Mouse (Mus musculus) embryonic facial prominence, embryonic 11.5 days (tissue): ENCODE data around the gene Ism1. TPM values are rescaled to one million over a fixed set of nuclear protein-coding genes. Genes with fewer than 3 reads are reported as not detected.

Experiments
- ATAC-seq: fragments of 200-750 bp; cut with Nextera tagmentation; replicated peaks from 2 replicates; pipeline ENCODE4 v1.8.0; 2017; ENCODE audit warnings: low read depth; ENCODE audit not compliant: insufficient number of reproducible peaks, low FRiP score, low TSS enrichment
- DNase-seq: peaks from one replicate; pipeline ENCODE4 v3.0.0-alpha.2; 2015; ENCODE audit warnings: low spot score
- H3K27ac ChIP-seq: fragments of 300-500 bp; sonication (generic); replicated peaks from 2 replicates; pipeline ENCODE4 v1.5.1; 2014; ENCODE audit warnings: mild to moderate bottlenecking, low read depth, low read length, control low read depth
- H3K27me3 ChIP-seq: fragments of 300-500 bp; sonication (generic); 2 replicates; pipeline ENCODE4 v1.6.1; 2014; ENCODE audit warnings: mild to moderate bottlenecking, low read length, moderate library complexity, mixed read lengths; ENCODE audit not compliant: control insufficient read depth, insufficient read depth
- H3K36me3 ChIP-seq: fragments of 300-500 bp; sonication (generic); replicated peaks from 2 replicates; pipeline ENCODE4 v1.6.1; 2014; ENCODE audit warnings: low read depth, mild to moderate bottlenecking, low read length, moderate library complexity, mixed read lengths; ENCODE audit not compliant: control insufficient read depth, insufficient read depth
- H3K4me1 ChIP-seq: fragments of 300-500 bp; sonication (generic); 2 replicates; pipeline ENCODE4 v1.6.1; 2014; ENCODE audit warnings: low read length, mixed read lengths; ENCODE audit not compliant: control insufficient read depth, insufficient read depth
- H3K4me2 ChIP-seq: fragments of 300-500 bp; sonication (generic); 2 replicates; pipeline ENCODE4 v1.6.1; 2014; ENCODE audit warnings: low read depth, mild to moderate bottlenecking, control low read depth, low read length, moderate library complexity
- H3K4me3 ChIP-seq: fragments of 300-500 bp; sonication (generic); 2 replicates; pipeline ENCODE4 v1.5.1; 2014; ENCODE audit warnings: low read depth, low read length, control low read depth
- H3K9ac ChIP-seq: fragments of 300-500 bp; sonication (generic); replicated peaks from 2 replicates; pipeline ENCODE4 v1.6.1; 2014; ENCODE audit warnings: mild to moderate bottlenecking, control low read depth, low read length
- H3K9me3 ChIP-seq: fragments of 300-500 bp; sonication (generic); replicated peaks from 2 replicates; pipeline ENCODE4 v1.6.1; 2016; ENCODE audit warnings: mild to moderate bottlenecking, low read length, inconsistent platforms, mixed read lengths; ENCODE audit not compliant: control insufficient read depth
- WGBS: fragments of 180-500 bp; shearing (Covaris S2); extraction: QIAGEN DNeasy Blood & Tissue Kit; methylation state at CpG from one replicate; pipeline ENCODE4 v1.1.7; 2014; 5-methylcytosine and 5-hydroxymethylcytosine counted together
- polyA plus RNA-seq: library from polyadenylated mRNA; unstranded; fragments of >200 nt; fragmentation: Nextera tagmentation; extraction: Ambion mirVana; gene quantifications from 2 replicates; pipeline ENCODE4 v1.2.1, GENCODE M21; 2014

The Ism1 gene
- polyA plus RNA-seq, 1 experiment from 2014 or later, result 1.8 TPM

DNA sequence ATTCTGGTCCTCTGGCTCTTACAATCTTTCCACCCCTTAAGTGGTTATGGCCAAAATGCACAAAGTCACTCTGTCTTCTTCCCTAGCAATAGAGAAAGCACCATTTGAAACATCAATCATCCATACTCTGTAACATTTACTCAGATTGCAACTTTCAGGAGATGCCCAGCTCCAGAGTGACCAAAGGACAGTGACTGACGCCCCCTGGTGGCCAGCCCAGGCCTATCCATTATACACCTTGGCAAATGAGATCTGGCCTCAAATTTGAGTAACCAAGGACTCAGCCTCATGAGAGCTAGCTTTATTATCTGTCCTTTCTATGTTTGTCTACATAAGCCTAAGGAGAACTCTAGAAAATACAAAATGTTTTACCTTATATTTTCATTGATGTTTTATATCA is 44.7 kb downstream of the Ism1 start:
- Histone ChIP-seq H3K4me1 (no peaks in the 10 kb centered on the region), H3K36me3 (no peaks in the 10 kb centered on the region), H3K27ac (no peak overlapping the region), H3K4me2 (no peak overlapping the region), H3K9me3 (no peaks in the 10 kb centered on the region), H3K27me3 (no peaks in the 10 kb centered on the region), H3K4me3 (no peak overlapping the region), H3K9ac (no peak overlapping the region)
- WGBS, result 0% methylated on average over 1 of the region's 1 CpGs
- ATAC-seq, result peak; percentile 83; the same call in 1 of the 2 replicates
- peak; percentile 69 for DNase-seq

DNA sequence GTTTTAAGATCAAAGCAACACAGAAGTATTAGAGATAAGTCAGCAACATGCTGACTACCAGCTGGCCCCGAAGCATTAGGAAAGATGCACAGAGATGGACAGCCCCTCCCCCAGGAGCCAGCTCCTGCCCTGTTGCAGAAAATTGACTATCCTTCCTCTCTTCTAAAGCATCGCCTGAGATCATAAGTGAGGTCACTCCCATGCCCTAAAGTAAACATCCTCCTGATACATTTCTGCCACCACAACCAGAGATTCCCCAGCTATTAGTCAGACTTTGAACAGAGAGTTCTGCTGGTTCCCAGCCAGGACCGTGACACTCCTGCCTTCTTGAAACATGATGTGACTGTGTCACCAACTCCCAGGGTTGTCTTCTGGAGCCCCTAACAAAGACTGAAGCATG is 45.3 kb downstream of the Ism1 start:
- H3K4me2 ChIP-seq, result no peak overlapping the region
- WGBS, result 41% methylated on average over 3 of the region's 3 CpGs
- H3K4me1 ChIP-seq, result no peaks in the 10 kb centered on the region
- no peaks in the 10 kb centered on the region for H3K9me3 ChIP-seq
- no peaks in the 10 kb centered on the region for H3K36me3 ChIP-seq
- no peak overlapping the region for H3K9ac ChIP-seq
- DNase-seq (no peak), ATAC-seq (no peak)
- H3K27me3 ChIP-seq, result no peaks in the 10 kb centered on the region
- H3K4me3 ChIP-seq, result no peak overlapping the region
- H3K27ac ChIP-seq, result no peak overlapping the region

DNA sequence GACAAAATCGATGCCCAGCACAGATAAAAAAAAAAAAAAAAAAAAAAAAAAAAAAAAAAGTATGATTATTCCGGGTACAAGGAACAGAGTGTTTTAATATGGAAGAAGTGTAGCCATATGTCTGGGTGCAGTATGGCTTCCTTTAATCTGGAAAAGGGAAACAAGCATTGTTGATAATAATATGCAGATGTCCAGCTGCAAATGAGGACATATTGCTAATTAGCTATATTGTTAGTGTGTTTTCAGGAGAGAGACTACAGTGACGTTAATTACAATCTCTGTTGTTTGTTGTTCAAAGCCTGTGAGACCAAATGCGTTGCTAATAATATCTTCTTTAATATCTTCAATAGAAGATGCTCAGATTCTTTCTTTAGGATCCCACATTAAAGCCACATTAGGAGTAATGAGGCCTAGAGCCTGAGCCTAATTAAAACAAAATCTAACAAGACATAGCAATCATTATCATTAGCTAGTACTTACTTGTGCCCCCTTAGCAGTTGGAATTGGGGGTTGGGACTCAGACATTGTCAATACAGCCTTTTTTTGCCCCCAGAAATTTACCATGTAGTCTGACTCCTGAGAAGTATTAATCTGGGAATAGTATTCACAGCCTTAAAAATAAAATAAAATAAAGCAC is 46.3 kb downstream of the Ism1 start:
- no peaks in the 10 kb centered on the region for H3K4me1 ChIP-seq
- ATAC-seq, result no peak
- H3K4me3 ChIP-seq, result no peak overlapping the region
- no peaks in the 10 kb centered on the region for H3K36me3 ChIP-seq
- no peak for DNase-seq
- no peak overlapping the region for H3K27ac ChIP-seq
- no peak overlapping the region for H3K9ac ChIP-seq
- 77% methylated on average over 4 of the region's 4 CpGs for WGBS
- H3K4me2 ChIP-seq, result no peak overlapping the region
- H3K27me3 ChIP-seq, result no peaks in the 10 kb centered on the region
- H3K9me3 ChIP-seq, result no peaks in the 10 kb centered on the region

DNA sequence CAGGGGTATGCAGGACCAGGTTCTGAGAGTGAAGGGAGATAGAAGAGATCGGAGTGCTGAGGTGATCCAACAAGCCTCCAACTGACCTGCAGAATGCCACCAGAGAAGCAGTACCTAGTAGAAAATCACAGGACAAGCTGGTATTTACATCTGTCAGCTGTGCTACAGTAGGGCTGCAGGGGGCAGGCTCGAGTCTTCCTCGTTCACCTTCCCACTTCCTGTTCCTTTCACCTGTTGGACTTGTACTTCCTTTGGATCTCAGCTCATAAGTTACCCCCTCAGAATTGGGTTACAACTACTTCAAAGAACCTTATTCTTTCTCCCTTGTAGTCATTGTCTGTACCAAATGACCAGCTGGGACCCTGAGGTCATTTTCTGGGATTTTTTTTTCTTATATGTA is 47.4 kb downstream of the Ism1 start:
- no peak overlapping the region for H3K4me3 ChIP-seq
- H3K9me3 ChIP-seq, result no peaks in the 10 kb centered on the region
- no peak for DNase-seq
- H3K27me3 ChIP-seq, result no peaks in the 10 kb centered on the region
- no peak overlapping the region for H3K4me2 ChIP-seq
- no peak for ATAC-seq
- WGBS, result 81% methylated on average over 3 of the region's 3 CpGs
- no peaks in the 10 kb centered on the region for H3K36me3 ChIP-seq
- H3K9ac ChIP-seq, result no peak overlapping the region
- no peaks in the 10 kb centered on the region for H3K4me1 ChIP-seq
- H3K27ac ChIP-seq, result no peak overlapping the region

DNA sequence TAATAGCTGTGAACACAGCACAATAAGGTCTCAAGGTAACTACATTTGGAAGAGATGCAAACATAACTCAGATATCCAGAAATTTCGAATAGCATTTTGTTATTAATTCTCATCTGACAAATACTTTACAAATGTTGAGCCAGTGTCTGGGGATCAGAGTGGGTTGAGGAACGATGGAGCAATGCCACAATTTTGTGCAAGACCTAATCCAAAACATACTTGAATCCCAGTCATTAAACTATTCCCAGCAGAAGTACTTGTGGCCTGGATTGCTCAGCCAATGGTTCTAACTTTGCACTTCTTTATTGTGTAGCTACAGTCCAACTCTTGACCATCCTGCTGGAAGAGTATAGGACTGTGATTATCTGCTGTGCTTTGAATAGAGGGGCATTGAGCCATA is 50.1 kb downstream of the Ism1 start:
- ATAC-seq, result no peak
- H3K9me3 ChIP-seq, result no peaks in the 10 kb centered on the region
- no peak overlapping the region for H3K9ac ChIP-seq
- H3K27ac ChIP-seq, result no peak overlapping the region
- no peaks in the 10 kb centered on the region for H3K27me3 ChIP-seq
- H3K4me2 ChIP-seq, result no peak overlapping the region
- no peak overlapping the region for H3K4me3 ChIP-seq
- H3K4me1 ChIP-seq, result no peaks in the 10 kb centered on the region
- DNase-seq, result no peak
- H3K36me3 ChIP-seq, result no peaks in the 10 kb centered on the region
- WGBS, result 87% methylated on average over 2 of the region's 2 CpGs

DNA sequence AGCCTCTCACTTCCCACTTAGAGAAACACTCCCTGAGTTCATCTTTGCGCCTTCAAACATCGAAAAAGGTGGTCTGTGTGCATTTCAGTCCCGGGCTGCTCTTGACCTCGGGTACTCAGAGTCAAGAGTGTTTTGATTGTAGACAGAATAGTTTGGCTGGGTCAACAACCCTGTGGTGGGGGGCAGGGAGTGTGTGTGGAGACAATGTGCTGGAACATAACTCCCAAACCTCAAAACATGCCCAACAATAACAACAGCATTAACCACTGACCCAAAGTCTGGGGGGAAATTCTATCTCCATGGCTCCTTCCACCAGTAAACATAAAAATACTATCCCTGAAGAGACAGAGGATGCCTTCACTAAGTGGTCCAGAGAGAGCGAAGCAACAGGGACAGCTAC is 51.4 kb downstream of the Ism1 start:
- Histone ChIP-seq H3K27ac (no peak overlapping the region), H3K4me3 (no peak overlapping the region), H3K4me1 (no peaks in the 10 kb centered on the region), H3K36me3 (no peaks in the 10 kb centered on the region), H3K9ac (no peak overlapping the region), H3K27me3 (no peaks in the 10 kb centered on the region), H3K9me3 (no peaks in the 10 kb centered on the region), H3K4me2 (no peak overlapping the region)
- 66% methylated on average over 5 of the region's 5 CpGs for WGBS
- ATAC-seq (no peak), DNase-seq (no peak)

DNA sequence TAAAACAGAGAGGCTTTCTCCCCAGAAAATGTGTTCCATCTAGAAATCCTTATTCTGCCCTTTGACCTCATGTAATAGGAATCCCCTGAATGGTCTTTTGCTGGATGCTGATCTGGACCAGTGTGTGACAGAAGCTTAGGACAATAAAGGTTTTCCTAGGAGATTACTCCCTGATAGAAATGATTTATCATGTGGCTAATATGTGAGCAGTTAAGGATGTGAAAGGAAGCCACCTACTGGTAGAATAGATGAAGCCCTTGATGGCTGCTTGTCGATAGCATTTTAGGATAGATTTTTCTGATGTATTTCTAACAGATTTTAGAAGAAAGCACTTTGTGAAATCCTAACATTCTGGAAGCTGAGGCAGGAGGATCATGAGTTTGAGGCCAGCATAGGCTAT is 64.4 kb downstream of the Ism1 start:
- no peaks in the 10 kb centered on the region for H3K4me1 ChIP-seq
- no peaks in the 10 kb centered on the region for H3K27me3 ChIP-seq
- no peaks in the 10 kb centered on the region for H3K9me3 ChIP-seq
- H3K4me3 ChIP-seq, result no peak overlapping the region
- no peak overlapping the region for H3K4me2 ChIP-seq
- ATAC-seq (no peak), DNase-seq (no peak)
- 83% methylated on average over 1 of the region's 1 CpGs for WGBS
- H3K27ac ChIP-seq, result no peak overlapping the region
- no peaks in the 10 kb centered on the region for H3K36me3 ChIP-seq
- H3K9ac ChIP-seq, result no peak overlapping the region

DNA sequence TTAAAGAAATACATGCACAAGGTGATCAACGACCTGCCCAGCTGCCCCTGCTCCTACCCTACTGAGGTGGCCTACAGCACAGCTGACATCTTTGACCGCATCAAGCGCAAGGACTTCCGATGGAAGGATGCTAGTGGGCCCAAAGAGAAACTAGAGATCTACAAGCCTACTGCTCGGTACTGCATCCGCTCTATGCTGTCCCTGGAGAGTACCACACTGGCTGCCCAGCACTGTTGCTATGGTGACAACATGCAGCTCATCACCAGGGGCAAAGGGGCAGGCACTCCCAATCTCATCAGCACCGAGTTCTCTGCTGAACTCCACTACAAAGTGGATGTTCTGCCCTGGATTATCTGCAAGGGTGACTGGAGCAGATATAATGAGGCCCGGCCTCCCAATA is 79.0 kb downstream of the Ism1 start:
- ATAC-seq, result 0 out of 2 replicates have a peak, but pooled peaks have one; percentile 67

More for the DNA sequence above, 79.0 kb downstream of the Ism1 start:
- Histone ChIP-seq H3K4me2 (no peak overlapping the region), H3K27me3 (no peaks in the 10 kb centered on the region), H3K4me1 (no peaks in the 10 kb centered on the region), H3K9me3 (no peaks in the 10 kb centered on the region), H3K27ac (no peak overlapping the region), H3K9ac (no peak overlapping the region), H3K36me3 (no peaks in the 10 kb centered on the region), H3K4me3 (no peak overlapping the region)
- no peak for DNase-seq
- WGBS, result 70% methylated on average over 8 of the region's 8 CpGs
